Mouse (Mus musculus): ENCODE data around the gene Hrh3.

The Hrh3 gene

DNA sequence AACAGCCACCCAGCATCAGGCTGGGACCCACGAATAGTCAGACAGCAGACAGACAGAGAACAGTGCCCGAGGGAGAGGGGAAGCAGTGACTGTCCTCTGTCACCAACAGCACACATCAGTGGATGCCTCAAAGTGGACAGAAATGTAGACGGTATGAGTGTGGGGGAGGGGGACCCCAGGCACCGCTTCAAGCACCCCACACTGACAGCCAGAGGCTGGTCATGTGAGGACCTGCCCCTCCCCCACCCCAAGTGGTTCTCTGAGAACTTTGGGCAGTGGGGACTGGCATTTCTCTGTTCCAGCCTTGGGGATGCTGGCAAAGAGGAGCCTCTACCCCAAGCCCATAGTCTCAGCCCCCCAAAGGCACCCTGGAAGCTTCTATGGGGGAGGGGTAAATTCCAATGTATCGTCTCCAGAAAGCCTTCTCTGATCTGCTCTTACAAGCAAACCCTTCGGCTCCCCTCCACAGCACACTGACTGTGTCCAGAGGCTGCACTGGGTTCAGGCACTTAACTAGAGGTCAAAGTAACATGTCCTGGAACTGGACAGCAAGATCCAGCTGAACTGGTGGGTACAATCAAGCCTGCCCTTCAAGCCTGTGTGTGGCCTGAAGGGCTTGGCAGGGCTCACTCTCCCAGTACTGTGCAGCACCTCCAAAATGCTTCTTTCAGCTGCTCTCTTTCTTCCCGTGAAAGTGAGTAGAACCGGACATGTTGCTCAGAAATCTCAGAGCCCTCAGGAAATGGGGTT is 1.3 kb upstream of the Hrh3 start:
- DNase-seq (ENCODE audit: low spot score): no peak

DNA sequence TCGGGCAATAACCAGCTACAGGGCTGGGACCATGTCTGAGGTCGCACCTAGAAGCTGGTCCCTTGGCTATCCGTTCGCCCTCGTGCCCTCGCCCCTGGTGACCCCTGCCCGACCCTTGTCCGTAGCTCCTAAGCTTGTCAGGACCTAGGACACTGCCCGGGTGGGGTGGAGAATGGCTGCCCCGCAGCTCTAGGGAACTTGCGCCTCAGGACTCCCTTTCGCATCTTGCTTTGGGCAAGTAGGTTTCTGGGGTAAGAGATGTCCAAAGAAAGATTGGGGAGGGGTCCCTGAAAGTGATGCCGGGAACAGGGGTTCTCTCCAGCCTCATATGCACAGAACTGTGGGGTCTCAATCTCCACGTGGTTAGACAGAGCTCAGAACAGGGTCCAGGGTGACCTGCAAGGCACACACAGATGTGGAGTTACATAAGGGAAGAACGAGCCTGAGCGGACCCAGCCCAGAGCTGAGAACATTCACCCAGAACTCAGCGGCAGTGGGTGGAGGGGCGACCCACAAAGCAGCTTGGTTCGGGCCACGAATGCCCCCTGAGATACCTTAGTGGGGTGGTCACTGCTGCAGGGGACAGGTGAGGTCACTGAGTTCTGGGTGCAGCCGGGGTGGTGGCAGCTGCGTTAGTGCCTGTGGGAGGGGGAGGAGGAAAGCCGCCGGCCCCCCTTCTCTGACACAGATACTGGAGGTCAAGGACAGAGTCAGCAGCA is 530 bp upstream of the Hrh3 start:
- DNase-seq (ENCODE audit: low spot score): no peak

DNA sequence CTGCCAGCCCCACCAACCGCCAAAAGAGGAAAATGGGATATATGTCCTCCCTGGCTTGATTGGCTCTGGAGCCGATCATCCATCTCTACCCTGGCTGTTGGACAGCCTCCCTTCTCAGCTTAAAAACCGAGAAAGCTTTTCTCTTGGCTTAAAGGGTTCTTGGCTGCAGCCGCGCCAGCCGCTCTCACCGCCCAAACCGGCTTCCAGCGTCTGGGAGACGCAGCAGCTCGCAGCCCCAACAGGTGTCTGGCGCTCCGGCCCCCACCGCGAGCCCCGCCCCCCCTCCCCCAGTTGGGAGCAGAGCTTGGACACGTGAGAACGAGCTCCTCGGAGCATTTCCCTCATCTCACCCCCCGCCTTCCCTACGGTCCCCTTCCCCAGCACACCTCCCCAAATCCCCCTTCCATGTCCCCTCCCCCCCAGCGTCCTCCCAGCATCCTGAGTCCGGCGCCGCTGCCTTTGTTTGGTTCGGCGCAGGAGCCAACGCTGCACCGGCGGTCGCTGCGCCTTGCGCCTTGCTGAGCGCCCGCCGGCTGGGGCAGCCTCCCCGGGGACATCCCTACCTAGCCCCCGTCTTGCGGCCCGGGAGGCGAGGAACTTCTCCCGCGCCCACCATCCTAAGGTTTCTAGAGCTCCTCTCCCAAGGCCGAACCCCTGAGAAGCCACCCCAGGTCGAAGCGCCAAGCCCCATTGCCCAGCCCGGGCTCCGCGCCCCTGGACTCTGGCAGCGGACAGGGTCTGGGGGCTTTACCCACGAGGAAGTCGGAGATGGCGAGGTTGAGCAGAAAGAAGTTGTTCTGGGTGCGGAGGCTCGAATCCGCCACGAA is 924 bp downstream of the Hrh3 start:
- DNase-seq (ENCODE audit: low spot score): no peak

DNA sequence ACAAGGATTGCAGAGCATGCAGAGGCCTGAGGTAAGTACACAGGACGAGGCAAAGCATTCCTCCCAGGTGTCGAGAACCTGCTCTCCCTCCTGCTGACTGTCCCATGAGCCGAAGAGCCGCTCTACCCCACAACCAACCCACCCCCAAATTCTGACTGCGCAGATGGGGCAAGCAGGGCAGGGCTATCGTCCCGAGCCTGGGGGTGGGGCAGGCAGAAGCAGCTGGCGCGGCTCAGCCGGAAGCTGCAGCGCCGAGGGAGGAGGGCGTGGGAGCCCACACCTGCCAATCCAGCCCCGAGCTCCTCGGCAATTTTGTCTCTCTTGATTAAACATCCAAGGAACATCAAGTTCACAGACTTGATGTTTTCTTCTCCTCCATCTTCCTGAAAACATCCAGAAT is 4.8 kb downstream of the Hrh3 start:
- DNase-seq (ENCODE audit: low spot score): no peak

DNA sequence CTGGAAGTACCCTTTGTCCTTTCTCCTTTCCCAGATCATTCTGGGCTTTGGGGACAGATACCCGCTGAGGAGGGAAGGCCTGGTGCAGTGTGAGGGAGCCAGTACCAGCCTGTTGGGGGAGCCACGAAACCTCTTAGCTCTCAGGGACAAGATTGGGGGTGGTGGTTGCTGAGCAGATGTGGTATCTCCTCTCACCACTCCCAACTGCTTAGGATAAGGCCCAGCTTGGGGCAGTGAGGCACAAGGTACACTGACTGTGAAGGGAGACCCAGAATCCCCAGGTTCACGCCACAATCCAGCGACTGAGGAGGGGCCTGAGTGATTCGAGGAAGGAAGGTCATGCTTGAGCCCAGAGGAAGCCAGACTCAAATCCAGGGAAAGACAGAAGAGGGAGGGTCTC is 6.1 kb downstream of the Hrh3 start:
- DNase-seq (ENCODE audit: low spot score): no peak

DNA sequence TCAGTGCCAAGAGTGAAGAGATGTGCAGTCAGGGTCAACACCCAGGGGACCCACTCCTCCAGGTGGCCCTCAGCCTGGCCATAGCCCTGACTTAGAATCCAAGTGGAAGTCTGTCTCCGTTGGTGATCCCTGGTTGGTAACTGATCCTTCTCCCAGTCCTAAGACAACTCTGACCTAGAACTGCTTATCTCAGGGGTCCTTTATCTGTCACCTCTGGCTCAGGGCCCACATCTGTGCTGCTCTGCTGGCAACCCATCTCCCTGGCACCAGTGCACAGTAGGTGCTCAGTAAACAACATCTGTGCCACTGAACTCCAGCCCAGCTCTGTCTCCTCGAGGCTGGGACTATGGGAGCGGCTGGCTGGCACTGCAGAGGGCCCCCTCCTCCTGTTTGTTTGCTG is 6.7 kb downstream of the Hrh3 start:
- no peak for DNase-seq (ENCODE audit: low spot score)

DNA sequence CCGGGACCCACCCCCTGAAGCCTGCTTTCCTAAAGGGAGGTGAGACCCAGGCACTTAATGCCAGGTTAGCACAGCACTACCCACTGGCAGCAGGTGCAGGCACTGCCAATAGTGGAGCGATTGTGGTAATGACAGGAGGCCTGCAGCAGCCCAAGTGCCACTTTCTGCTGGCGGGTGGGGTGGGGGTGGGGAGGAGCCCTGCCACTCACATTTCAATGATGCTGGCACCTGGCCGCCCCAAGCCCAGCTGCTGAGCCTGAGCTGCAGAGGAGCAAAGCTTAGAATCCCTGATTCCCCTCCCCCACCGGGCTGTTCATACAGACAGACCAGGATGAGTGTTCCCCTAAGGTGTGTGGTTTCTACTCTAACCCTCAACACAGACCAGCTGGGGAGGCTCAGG is 8.6 kb downstream of the Hrh3 start:
- no peak for DNase-seq (ENCODE audit: low spot score)

DNA sequence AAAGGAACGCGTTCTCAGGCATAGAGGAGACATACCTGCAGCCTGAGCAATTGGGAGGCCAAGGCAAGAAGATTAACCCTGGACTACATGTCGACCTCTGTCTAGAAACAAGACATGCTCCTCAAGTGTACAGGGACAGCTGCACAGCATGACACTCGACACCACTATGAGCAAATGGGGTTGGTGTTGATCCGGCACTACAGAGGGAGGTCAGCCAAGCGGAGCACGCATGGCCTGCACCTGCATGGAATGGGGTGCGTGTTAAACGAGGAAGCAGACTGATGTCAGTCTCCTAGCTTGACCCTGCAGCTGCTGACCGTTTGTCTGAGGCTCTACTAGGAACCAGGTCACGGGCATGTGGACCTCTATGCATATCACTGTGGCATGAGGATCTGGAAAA is 14.0 kb downstream of the Hrh3 start:
- no peak for DNase-seq (ENCODE audit: low spot score)

DNA sequence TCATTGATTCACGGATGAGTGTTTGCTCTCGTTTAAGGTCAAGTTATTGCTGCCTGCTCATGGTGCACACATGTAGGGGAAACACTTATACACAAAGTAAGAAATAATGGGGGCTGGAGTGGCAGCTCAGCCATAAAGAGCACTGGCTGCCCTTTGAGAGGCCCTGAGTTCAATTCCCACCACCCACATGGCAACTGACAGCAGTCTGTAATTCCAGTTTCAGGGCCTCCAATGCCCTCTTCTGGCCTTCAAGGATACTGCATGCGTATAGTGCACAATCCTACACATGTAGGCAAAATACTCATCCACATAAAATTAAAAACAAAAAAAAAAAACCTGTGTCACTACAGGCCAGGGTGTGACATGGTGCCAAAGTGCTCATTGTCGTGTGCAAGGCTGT is 16.8 kb downstream of the Hrh3 start:
- no peak for DNase-seq (ENCODE audit: low spot score)

DNA sequence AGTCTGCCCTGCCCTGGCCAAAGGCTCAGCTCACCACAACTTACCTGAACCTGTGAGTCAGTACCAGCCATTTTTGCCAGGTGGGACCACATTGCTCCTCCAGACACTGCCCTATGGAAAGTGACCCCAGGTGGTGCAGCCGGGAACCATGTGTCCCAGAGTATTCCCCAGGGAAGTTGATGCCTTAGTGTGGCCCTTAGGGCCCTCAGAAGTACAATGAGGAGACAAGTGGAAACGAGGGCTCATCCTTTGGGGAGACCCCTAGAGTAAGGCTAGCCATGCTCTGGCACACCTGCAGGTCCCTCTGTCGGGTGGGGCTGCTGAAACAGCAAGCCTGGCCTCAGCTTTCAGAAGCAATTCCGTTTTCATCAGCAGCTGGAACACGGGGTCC is 17.7 kb downstream of the Hrh3 start:
- no peak for DNase-seq (ENCODE audit: low spot score)

DNA sequence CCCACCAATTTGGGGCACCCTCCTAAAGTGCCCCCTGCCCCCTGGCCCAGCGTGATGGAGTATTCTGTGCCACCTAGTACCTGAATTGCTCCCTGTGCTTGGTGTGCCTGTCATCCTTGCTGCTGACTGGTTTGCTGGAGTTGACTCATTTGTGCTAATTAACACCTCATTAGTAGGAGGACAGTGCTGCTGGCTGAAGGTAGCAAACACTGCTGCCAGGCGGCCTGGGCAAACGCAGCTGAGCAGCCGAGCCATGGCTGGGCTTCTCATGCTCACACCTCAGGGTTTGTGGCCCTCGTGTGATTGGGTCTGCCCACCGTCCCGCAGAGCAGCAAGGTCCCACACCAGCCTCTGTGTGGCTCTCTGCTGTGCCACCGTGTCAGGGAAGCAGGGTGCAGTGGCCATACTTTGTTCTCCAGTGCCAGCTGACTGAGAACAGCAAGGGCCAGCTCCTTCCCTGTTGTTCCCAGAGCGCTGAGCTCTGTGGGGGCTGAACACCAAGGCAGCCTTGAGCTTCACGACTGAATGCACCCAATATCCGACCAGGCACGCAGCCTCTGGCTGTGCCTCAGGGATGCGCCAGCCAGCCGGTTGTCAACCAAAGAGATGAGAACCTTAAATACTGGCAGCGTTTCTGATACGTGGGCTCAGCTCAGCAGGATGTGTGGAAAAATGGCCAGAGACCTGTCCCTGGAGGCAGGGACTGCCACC is 18.2 kb downstream of the Hrh3 start:
- no peak for DNase-seq (ENCODE audit: low spot score)

DNA sequence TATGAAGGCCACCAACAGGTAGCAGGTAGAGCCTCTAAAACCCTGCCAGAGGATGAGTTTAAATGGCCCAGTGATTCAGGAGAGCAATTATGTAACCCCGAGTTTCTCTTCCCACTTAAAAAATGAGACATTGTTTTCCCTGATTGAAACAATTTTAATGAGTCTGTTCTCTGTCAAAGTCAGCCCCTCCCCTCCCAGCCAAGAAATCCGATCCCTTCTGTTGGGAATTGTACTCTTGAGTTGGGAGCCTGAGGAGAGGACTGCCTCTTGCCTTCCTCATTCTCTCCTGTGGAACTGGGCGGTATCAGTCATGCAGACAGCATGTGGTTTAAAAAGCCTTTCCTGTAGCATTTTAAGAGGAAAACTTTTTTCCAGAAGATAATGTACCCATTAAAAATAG is 19.7 kb downstream of the Hrh3 start:
- DNase-seq (ENCODE audit: low spot score): no peak

DNA sequence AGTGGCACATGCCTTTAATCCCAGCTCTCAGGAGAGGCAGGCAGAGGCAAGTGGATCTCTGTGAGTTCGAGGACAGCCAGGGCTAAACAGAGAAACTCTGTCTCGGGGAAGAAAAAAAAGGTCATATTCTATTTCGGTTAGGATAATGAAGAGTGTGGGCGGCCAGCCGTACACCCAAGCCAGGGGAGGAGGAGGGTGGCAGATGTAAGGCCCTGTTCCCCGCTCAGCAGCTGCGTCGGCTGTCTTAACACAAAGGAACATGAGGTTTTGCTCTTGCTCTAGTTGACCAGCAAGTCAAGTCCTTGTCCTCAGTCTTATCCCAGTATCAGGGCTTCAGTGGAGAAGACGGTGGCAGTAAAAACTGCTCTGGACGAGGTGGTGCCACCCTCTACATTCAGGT is 21.2 kb downstream of the Hrh3 start:
- no peak for DNase-seq (ENCODE audit: low spot score)

DNA sequence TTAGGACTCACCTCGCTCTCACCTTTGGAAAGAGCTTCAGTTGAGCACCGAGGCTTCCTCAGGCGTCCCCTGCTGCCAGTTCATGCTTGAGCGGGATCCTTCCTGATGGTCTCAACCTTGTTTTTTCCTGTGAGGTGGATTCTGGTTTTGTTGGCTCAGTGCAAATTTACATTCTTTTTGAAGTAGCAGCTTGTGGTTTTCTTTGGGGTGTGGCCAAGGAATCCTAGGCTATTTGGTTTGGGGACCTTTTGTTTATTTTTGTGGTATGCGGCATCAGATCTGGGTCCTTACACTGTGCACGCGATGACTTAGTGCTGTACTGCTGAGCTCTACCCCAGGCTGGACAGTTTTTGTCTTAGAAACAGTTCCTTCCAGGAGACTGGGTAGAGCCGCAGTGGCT is 23.6 kb downstream of the Hrh3 start:
- no peak for DNase-seq (ENCODE audit: low spot score)

DNA sequence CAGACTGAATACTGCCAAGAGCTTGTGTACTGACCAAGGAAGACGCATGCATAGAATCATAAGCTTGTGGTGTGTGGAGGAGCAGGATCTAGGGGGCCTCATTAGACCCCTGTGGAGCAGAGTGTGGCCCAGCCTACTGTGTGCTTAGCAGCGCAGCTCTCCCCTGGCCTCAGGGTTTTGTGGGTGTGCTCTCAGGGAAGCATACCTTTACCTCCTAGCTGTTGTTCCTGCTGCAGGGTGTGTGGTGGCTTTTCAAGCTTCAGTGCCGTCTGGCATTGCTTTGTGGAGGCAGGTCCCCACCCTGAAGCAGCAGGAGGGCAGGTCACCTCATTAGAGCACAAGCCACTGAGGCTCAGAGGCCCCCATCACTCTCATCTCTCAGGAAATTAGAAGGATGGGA is 26.7 kb downstream of the Hrh3 start:
- no peak for DNase-seq (ENCODE audit: low spot score)

DNA sequence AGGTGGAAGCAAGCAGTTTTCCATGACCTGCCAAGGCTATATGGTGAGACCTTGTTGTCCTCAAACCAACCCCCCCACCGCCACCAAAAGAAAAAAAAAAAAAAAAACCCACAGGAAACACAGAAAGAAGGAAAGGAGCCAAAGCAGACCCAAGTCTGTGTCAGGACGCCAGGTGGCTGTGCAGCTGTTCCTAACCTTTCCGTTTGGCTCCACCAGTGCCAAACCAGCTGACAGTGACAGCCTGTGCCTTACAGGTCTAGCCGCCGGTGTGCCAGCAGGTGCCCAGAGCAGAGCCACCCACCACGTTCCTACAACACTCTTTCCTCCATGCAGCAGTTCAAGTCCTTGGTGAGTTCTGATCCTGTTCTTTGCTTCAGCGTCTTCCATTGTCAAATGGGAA is 31.4 kb downstream of the Hrh3 start:
- no peak for DNase-seq (ENCODE audit: low spot score)

DNA sequence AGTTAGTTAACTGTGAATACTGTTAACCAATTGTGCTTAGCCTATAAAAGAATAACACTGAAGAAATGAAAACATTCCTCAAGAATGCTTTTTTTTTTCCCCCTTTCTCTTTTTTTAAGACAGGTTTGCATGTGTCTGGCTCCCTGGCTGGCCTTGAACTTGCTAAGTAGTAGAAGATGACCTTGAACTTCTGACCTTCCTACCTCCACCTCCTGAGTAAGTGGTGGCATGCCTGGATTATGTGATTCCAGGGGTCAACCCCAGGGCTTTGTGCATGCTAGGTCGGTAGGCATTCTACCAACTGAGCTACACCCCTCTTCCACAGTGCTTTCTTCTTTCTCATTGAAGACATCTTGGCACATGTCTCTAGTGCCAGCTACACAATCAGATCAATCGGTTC is 32.6 kb downstream of the Hrh3 start:
- DNase-seq (ENCODE audit: low spot score): no peak

DNA sequence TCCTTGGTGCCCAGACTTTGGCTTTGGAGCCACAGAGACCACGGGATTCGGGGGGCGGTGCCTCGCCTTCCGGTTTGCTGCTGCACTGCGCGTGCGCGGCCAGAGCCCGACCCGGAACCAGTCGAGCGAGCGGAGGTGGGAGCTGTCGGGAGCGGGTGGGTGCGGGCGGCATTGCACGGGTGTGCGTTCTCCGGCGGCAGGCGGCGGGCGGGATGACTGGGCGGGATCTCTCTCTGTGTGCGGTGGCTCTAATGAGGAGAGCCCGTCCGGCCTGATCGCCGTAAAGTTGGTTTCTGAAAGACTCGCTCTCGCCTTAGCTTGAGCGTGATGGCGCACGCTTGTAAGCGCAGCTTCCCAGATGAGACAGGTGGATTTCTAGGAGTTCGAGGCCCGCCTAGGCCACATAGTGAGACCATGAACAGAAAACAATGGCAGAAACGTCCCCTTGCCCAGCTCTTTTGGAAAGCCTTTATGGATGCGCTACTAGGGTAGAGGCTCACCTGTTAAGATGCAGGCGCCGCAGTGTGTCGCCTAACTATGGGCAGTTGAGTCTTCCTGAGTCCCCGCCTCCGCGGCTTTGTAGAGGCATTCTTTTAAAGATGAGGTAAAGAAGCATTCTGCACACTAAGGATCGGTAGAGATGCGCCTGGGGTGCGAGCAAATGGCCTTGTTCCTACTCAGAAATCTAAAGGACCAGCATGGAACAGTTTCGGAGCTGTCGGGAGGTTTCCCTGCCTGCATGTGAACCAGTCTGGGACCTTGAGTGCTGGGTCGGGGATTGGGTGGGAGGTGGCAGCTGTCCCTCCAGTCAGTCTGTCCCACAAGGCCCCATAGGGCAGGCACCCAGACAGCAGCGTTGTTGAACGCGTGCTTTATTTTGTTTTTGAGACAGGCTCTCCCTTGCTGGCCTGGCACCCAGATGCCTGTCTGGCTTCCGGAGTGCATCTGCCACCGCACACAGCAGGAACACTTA is 33.5 kb downstream of the Hrh3 start, which contains the start of gene Mtg2:
Mtg2 (plus strand) TSS at position 108 of the 973 bp plus-strand sequence.
- peak; percentile 92 for DNase-seq (ENCODE audit: low spot score)

DNA sequence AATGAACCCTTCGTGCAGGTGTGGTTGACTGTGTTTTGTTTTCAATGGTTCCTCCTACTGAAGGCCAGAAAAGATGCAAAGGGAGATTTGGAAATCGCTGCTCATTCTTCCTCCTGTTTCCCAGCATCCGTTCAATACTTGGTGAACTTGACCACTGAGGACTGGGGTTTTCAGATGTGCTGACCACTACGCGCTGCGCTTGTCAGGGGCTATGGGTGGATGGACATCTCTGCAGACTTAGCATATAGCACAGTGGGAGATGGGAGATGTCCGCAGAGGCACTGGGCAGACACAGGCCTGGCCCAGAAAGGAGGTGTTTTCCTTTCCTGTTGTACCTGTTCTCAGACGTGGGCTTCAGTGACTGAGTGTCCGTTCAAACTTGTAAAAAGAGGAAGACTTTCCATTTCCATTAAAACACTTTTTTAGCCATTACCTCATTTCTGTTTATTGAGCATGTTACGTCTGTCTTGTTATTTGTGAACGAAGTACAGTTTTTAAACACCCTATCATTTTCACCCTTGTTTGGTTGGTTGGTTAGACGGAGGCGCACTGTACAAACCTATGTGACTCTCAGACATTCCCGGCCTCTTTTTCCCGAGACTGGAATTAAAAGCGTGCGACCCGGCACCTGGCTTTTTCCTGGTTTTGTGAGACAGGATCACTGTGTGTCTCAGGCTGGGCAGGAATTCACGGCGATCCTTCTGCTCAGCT is 34.4 kb downstream of the Hrh3 start:
- no peak for DNase-seq (ENCODE audit: low spot score)

DNA sequence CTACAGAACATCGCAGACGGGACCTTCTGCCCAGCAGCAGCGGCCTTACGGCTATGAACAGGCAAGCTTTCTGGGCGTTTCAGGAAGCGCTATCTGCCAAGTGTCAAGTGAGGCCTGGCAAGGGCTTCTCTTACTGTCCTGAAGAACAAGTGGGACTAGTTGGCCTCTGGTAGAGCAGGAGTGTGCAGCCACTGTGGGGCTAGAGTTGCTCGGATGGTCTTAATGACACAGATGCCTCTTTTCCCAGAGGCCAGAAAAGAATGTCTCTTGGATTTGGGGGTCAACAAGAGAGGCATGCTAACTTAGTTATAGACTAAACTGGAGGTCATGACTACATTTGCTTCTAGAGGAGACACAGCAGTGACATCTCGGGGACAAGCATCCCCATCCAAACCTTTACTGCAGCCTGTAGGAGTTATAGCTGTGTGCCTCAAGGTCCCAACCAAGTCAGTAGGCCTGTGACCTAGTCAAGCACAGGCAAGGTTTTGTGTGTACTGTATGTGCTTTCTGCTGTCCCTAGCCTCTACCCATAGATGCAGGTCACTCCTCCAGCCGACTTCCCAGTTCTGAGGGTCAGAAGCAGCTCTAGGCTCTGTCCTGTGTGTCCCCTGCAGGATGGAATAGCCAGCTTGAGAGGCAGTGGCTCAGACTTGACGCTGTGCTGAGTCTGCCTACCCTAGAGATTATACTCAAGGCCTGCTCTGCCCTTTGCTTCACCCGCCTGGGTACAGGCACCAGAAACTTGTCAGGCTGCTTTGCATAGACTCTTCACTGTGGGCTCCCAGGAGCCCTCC is 40.8 kb downstream of the Hrh3 start:
- no peak for DNase-seq (ENCODE audit: low spot score)
